Mouse (Mus musculus) liver, postnatal 0 days (tissue): Measurements from ENCODE around the gene Sltm. TPM values are rescaled to one million over a fixed set of nuclear protein-coding genes. Genes with fewer than 3 reads are reported as not detected.

ENCODE experiments used
- ATAC-seq: fragments of 200-750 bp; cut with Nextera tagmentation; 2 replicates; pipeline ENCODE4 v1.8.0; 2017; ENCODE audit warnings: mild to moderate bottlenecking, moderate library complexity
- DNase-seq: peaks from one replicate; pipeline ENCODE4 v3.0.0-alpha.2; 2016
- H3K27ac ChIP-seq: fragments of 300-500 bp; sonication (generic); 2 replicates; pipeline ENCODE4 v1.5.1; 2014; ENCODE audit warnings: antibody characterized with exemption, moderate library complexity, mild to moderate bottlenecking, low read depth
- H3K27me3 ChIP-seq: fragments of 300-500 bp; sonication (generic); 2 replicates; pipeline ENCODE4 v1.6.1; 2014; ENCODE audit warnings: low read length, control low read depth, mixed read lengths; ENCODE audit not compliant: insufficient read depth
- H3K36me3 ChIP-seq: fragments of 300-500 bp; sonication (generic); replicated peaks from 2 replicates; pipeline ENCODE4 v1.6.1; 2014; ENCODE audit warnings: mild to moderate bottlenecking, control low read depth, low read length, moderate library complexity, mixed read lengths; ENCODE audit not compliant: insufficient read depth
- H3K4me1 ChIP-seq: fragments of 300-500 bp; sonication (generic); 2 replicates; pipeline ENCODE4 v1.6.1; 2014; ENCODE audit warnings: antibody characterized with exemption, mild to moderate bottlenecking, control low read depth; ENCODE audit not compliant: insufficient read depth
- H3K4me2 ChIP-seq: fragments of 300-500 bp; sonication (generic); 2 replicates; pipeline ENCODE4 v1.6.1; 2014; ENCODE audit warnings: low read depth, mild to moderate bottlenecking, low read length, moderate library complexity, mixed read lengths
- H3K4me3 ChIP-seq: fragments of 300-500 bp; sonication (generic); 2 replicates; pipeline ENCODE4 v1.5.1; 2014; ENCODE audit warnings: low read depth, low read length
- H3K9ac ChIP-seq: fragments of 300-500 bp; sonication (generic); replicated peaks from 2 replicates; pipeline ENCODE4 v1.6.1; 2014; ENCODE audit warnings: mild to moderate bottlenecking, moderate library complexity
- H3K9me3 ChIP-seq: fragments of 300-500 bp; sonication (generic); 2 replicates; pipeline ENCODE4 v1.6.1; 2016; ENCODE audit warnings: mild to moderate bottlenecking, control low read depth, low read length, mixed read lengths
- CTCF ChIP-seq: sonication (generic); IDR thresholded peaks from 2 replicates; pipeline ENCODE4 v1.5.1; 2016; ENCODE audit warnings: antibody characterized with exemption, low read depth
- EP300 ChIP-seq: IDR thresholded peaks from 2 replicates; pipeline ENCODE4 v1.6.1; 2016; ENCODE audit warnings: antibody characterized with exemption, low read depth, mild to moderate bottlenecking
- WGBS: fragments of 180-500 bp; shearing (Covaris S2); extraction: QIAGEN DNeasy Blood & Tissue Kit; methylation state at CpG from one replicate; pipeline ENCODE4 v1.1.7; 2014; ENCODE audit not compliant: insufficient replicate concordance; 5-methylcytosine and 5-hydroxymethylcytosine counted together
- polyA plus RNA-seq: library from polyadenylated mRNA; unstranded; fragments of >200 nt; fragmentation: Nextera tagmentation; extraction: Ambion mirVana; gene quantifications from 2 replicates; pipeline ENCODE4 v1.2.1, GENCODE M21; 2015

Sltm gene
- polyA plus RNA-seq, 1 experiment from 2014 or later, result 12.3 TPM

GRCm38 (mm10) chr9:70562825-70563224 is 20.3 kb downstream of the Sltm start:
- Histone ChIP-seq H3K9ac (no peak overlapping the region), H3K4me2 (no peak overlapping the region), H3K9me3 (no peaks in the 10 kb centered on the region), H3K4me1 (no peaks in the 10 kb centered on the region), H3K4me3 (no peak overlapping the region), H3K36me3 (peaks cover 3% of the 10 kb centered on the region), H3K27me3 (no peaks in the 10 kb centered on the region), H3K27ac (no peak overlapping the region)
- 86% methylated on average over 3 of the region's 3 CpGs for WGBS
- TF ChIP-seq CTCF (no peak), EP300 (no peak)
- ATAC-seq (no peak), DNase-seq (no peak)

DNA sequence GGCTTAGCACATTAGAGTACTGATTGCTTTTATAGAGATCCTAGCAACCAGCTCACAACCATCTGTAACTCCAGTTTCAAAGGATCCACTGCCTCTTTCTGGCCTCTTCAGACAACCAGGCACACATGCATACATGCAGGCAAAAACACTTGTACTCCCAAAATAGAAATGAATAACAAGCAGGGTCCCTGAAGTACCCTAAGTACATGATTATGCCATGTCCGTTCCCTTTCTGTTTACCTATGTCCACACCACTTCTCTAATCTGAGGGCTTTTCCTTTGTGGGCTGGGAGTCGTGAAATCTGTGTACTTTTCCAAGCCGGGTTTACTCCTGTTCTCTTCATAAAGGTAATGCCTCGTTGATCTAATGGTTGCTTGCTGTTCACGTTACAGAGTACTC is 25.1 kb downstream of the Sltm start:
- ATAC-seq (peak; percentile 71), DNase-seq (no peak)
- TF ChIP-seq EP300 (no peak), CTCF (no peak)
- 56% methylated on average over 5 of the region's 5 CpGs for WGBS
- no peaks in the 10 kb centered on the region for H3K9me3 ChIP-seq
- no peaks in the 10 kb centered on the region for H3K27me3 ChIP-seq
- no peak overlapping the region for H3K9ac ChIP-seq
- no peaks in the 10 kb centered on the region for H3K4me1 ChIP-seq
- H3K4me3 ChIP-seq, result no peak overlapping the region
- H3K27ac ChIP-seq, result no peak overlapping the region
- peaks cover 16% of the 10 kb centered on the region for H3K36me3 ChIP-seq
- H3K4me2 ChIP-seq, result no peak overlapping the region

GRCm38 (mm10) chr9:70570351-70570750 is 27.8 kb downstream of the Sltm start:
- 91% methylated on average over 8 of the region's 8 CpGs for WGBS
- DNase-seq (no peak), ATAC-seq (no peak)
- H3K9ac ChIP-seq, result no peak overlapping the region
- TF ChIP-seq CTCF (no peak), EP300 (no peak)
- peaks cover 33% of the 10 kb centered on the region for H3K36me3 ChIP-seq
- no peaks in the 10 kb centered on the region for H3K9me3 ChIP-seq
- H3K4me2 ChIP-seq, result no peak overlapping the region
- no peak overlapping the region for H3K27ac ChIP-seq
- H3K4me1 ChIP-seq, result no peaks in the 10 kb centered on the region
- H3K4me3 ChIP-seq, result no peak overlapping the region
- H3K27me3 ChIP-seq, result no peaks in the 10 kb centered on the region

DNA sequence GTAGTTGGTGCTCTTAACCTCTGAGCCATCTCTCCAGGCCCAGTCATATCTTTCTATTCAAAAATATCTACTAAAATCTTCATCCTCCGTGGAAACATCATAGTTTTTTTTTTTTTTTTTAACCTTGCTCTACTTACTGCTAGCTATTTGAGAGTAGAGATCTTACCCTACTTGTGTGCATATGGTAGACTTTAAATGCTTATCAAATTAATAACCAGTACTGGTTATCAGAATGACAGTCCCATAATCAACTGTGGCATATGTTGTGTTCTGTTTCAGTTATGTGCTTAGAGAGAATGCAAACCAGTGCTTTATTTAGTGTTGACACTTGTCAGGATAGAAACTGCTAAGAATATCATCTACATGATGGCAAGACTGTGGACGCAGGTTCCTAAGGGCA is 35.6 kb downstream of the Sltm start:
- DNase-seq (no peak), ATAC-seq (no peak)
- no peak for TF ChIP-seq CTCF
- TF ChIP-seq EP300, result no peak
- no peaks in the 10 kb centered on the region for H3K4me1 ChIP-seq
- no peak overlapping the region for H3K4me2 ChIP-seq
- no peak overlapping the region for H3K9ac ChIP-seq
- no peak overlapping the region for H3K27ac ChIP-seq
- peaks cover 41% of the 10 kb centered on the region for H3K36me3 ChIP-seq
- H3K4me3 ChIP-seq, result no peak overlapping the region
- WGBS, result 71% methylated on average over 2 of the region's 2 CpGs
- H3K9me3 ChIP-seq, result no peaks in the 10 kb centered on the region
- no peaks in the 10 kb centered on the region for H3K27me3 ChIP-seq

DNA sequence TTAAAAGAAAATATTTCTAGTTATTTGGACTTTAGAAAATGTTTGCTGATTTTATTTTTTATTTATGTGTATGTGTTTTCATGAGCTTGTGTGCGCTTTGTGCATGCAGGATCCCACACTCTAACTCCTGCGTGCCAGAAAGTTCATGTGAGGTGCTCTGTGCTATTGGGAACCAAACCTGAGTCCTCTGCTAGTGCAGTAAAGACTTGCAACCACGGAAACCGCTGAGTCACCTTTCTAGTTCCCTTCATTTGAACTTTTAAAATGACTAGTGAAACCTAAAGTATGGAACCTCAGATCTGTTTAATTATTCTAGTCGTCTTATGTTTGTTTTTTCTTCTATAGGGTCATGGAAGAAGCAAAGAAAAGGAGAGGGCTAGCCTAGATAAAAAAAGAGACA is 38.4 kb downstream of the Sltm start:
- ATAC-seq (no peak), DNase-seq (no peak)
- Histone ChIP-seq H3K4me2 (no peak overlapping the region), H3K4me1 (no peaks in the 10 kb centered on the region), H3K9ac (no peak overlapping the region), H3K36me3 (peaks cover 43% of the 10 kb centered on the region), H3K4me3 (no peak overlapping the region), H3K27ac (no peak overlapping the region), H3K9me3 (no peaks in the 10 kb centered on the region), H3K27me3 (no peaks in the 10 kb centered on the region)
- TF ChIP-seq EP300 (no peak), CTCF (no peak)
- 76% methylated on average over 5 of the region's 5 CpGs for WGBS

DNA sequence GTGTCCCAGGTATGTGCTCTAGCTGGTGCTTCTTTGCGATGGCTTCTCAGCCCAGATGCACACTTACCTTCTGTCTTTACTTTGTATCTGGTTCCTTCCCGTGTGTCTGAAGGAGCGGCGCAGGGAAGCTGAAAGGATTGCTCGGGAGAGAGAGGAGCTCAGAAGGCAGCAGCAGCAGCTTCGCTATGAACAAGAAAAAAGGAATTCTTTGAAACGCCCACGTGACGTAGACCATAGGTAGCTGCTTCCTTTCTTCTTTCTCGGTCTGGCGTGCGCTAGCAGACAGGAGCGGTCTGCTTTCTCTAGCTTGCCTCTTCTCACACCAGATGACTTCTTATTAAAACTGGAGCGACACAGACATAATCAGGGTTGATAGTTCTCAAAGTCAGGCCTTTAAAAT is 42.1 kb downstream of the Sltm start:
- Histone ChIP-seq H3K27me3 (no peaks in the 10 kb centered on the region), H3K4me3 (no peak overlapping the region), H3K9me3 (no peaks in the 10 kb centered on the region), H3K4me2 (no peak overlapping the region), H3K27ac (no peak overlapping the region), H3K9ac (no peak overlapping the region), H3K4me1 (no peaks in the 10 kb centered on the region), H3K36me3 (peaks cover 72% of the 10 kb centered on the region)
- 82% methylated on average over 14 of the region's 14 CpGs for WGBS
- ATAC-seq, result no peak
- DNase-seq, result no peak
- TF ChIP-seq EP300, result no peak
- TF ChIP-seq CTCF, result no peak

- DNase-seq, result no peak
- H3K4me3 ChIP-seq, result no peak overlapping the region
- no peak overlapping the region for H3K4me2 ChIP-seq
- no peaks in the 10 kb centered on the region for H3K4me1 ChIP-seq
- H3K27ac ChIP-seq, result no peak overlapping the region
- peaks cover 73% of the 10 kb centered on the region for H3K36me3 ChIP-seq
- TF ChIP-seq CTCF, result no peak
- TF ChIP-seq EP300, result no peak
- no peaks in the 10 kb centered on the region for H3K9me3 ChIP-seq
- 29% methylated on average over 5 of the region's 5 CpGs for WGBS
- no peak for ATAC-seq
- H3K9ac ChIP-seq, result no peak overlapping the region
- no peaks in the 10 kb centered on the region for H3K27me3 ChIP-seq
Measured at GRCm38 (mm10) chr9:70585172-70585571, 42.6 kb downstream of the Sltm start.
